Mouse (Mus musculus) MEL (cell line): ENCODE results near the gene Slc16a1.

Experiments
- CTCF ChIP-seq, 3 experiments: IDR thresholded peaks in 2 of 3; conservative IDR thresholded peaks in 1 of 3; 2 replicates each; pipeline ENCODE4 v1.5.1; 2011 to 2012; ENCODE audit warnings: low read length in 3 of 3, low read depth in 2 of 3, mild to moderate bottlenecking in 2 of 3, improper control_type of control experiment in 1 of 3, inconsistent platforms in 1 of 3, mixed read lengths in 1 of 3, moderate library complexity in 1 of 3; ENCODE audit not compliant: control insufficient read depth in 1 of 3, insufficient read depth in 1 of 3, poor library complexity in 1 of 3, severe bottlenecking in 1 of 3
- EP300 ChIP-seq, 2 experiments: IDR thresholded peaks; 2 replicates each; pipeline ENCODE4 v1.6.1; 2011; ENCODE audit warnings: improper control_type of control experiment in 2 of 2, low read length in 2 of 2, low read depth in 1 of 2, mild to moderate bottlenecking in 1 of 2
- GABPA ChIP-seq: IDR thresholded peaks from 2 replicates; pipeline ENCODE4 v1.6.1; 2012; ENCODE audit warnings: low read depth, mild to moderate bottlenecking, inconsistent platforms, low read length, improper control_type of control experiment, moderate library complexity
- GATA1 ChIP-seq: IDR thresholded peaks from 2 replicates; pipeline ENCODE4 v1.6.1; 2011; ENCODE audit warnings: low read depth, low read length, improper control_type of control experiment
- KAT2A ChIP-seq: conservative IDR thresholded peaks from 2 replicates; pipeline ENCODE4 v1.6.1; 2012; ENCODE audit warnings: low read depth, low read length, improper control_type of control experiment, inconsistent platforms
- MAX ChIP-seq: IDR thresholded peaks from 2 replicates; pipeline ENCODE4 v1.6.1; 2011; ENCODE audit warnings: low read length, improper control_type of control experiment
- MAZ ChIP-seq: IDR thresholded peaks from 2 replicates; pipeline ENCODE4 v1.6.1; 2012; ENCODE audit warnings: low read depth, mild to moderate bottlenecking, inconsistent platforms, low read length, improper control_type of control experiment
- MYC ChIP-seq: IDR thresholded peaks from 2 replicates; pipeline ENCODE4 v1.6.1; 2011; ENCODE audit warnings: low read depth, mild to moderate bottlenecking, low read length, improper control_type of control experiment, moderate library complexity
- POLR2A ChIP-seq, 2 experiments: IDR thresholded peaks; 2 replicates each; pipeline ENCODE4 v1.6.1; 2011 to 2012; ENCODE audit warnings: low read length in 2 of 2, mild to moderate bottlenecking in 2 of 2, control low read depth in 1 of 2, improper control_type of control experiment in 1 of 2, low read depth in 1 of 2, moderate library complexity in 1 of 2; ENCODE audit not compliant: control insufficient read depth in 1 of 2, insufficient read depth in 1 of 2, poor library complexity in 1 of 2
- TAL1 ChIP-seq: IDR thresholded peaks from 2 replicates; pipeline ENCODE4 v1.6.1; 2012; ENCODE audit warnings: mild to moderate bottlenecking, inconsistent platforms, low read length, moderate library complexity, mixed read lengths
- UBTF ChIP-seq: IDR thresholded peaks from 2 replicates; pipeline ENCODE4 v1.6.1; 2012; ENCODE audit warnings: low read depth, mild to moderate bottlenecking, inconsistent platforms, low read length, improper control_type of control experiment, moderate library complexity, borderline replicate concordance; ENCODE audit not compliant: insufficient read depth
- USF2 ChIP-seq, 2 experiments: IDR thresholded peaks; 2 replicates each; pipeline ENCODE4 v1.6.1; 2011 to 2012; ENCODE audit warnings: improper control_type of control experiment in 2 of 2, low read length in 2 of 2, borderline replicate concordance in 1 of 2, inconsistent platforms in 1 of 2, low read depth in 1 of 2, mild to moderate bottlenecking in 1 of 2; ENCODE audit not compliant: insufficient read depth in 1 of 2

DNA sequence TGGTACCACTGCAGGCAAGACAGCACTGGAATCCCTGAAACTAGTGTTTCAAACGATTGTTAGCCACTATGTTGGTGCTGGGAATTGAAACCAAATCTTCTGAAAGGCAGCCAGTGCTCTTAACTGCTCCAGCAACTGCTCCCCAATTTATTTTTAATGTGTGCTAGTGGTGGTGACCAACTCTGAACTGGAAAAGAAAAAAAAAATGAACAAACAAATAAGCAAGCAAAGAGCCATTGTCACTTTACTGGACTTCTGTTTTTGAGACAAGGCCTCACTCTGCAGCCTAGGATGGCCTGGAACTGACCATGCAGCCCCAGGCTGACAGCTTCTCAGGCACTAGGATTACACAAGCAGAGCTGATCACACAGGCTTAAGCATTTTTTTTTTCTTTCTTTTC lies 16.6 kb upstream of the Slc16a1 start:
- TF ChIP-seq MAX (no peak), GATA1 (no peak), UBTF (no peak), POLR2A (IDR thresholded peaks at IDR 0.05; ENCODE audit: control insufficient read depth in 1 of 2, insufficient read depth in 1 of 2, low read depth in 1 of 2, low read length in 2 of 2, poor library complexity in 1 of 2) (no peak), KAT2A (no peak), CTCF (IDR thresholded peaks at IDR 0.05 in 2 of 3, conservative IDR thresholded peaks at IDR 0.05 in 1 of 3; ENCODE audit: control insufficient read depth in 1 of 3, insufficient read depth in 1 of 3, low read depth in 2 of 3, low read length in 3 of 3, poor library complexity in 1 of 3, severe bottlenecking in 1 of 3) (no peak), EP300 (IDR thresholded peaks at IDR 0.05; ENCODE audit: low read depth in 1 of 2, low read length in 2 of 2) (no peak), TAL1 (no peak), USF2 (IDR thresholded peaks at IDR 0.05; ENCODE audit: borderline replicate concordance in 1 of 2, insufficient read depth in 1 of 2, low read depth in 1 of 2, low read length in 2 of 2) (no peak), MAZ (no peak), GABPA (no peak), MYC (no peak)
